Mouse (Mus musculus) frontal cortex, adult (tissue): ENCODE data around the gene Mroh8.
"Not testable (repeated sequence)": the region's sequence is repeated elsewhere in the genome, so short reads cannot be mapped to it uniquely, and the experiment has no call there.

Experiments used
- ATAC-seq: cut with Nextera tagmentation; 2 replicates; pipeline ENCODE4 v1.9.2; 2017; ENCODE audit warnings: mild to moderate bottlenecking, moderate library complexity, mixed read lengths; ENCODE audit not compliant: low TSS enrichment

Gene Mroh8

DNA sequence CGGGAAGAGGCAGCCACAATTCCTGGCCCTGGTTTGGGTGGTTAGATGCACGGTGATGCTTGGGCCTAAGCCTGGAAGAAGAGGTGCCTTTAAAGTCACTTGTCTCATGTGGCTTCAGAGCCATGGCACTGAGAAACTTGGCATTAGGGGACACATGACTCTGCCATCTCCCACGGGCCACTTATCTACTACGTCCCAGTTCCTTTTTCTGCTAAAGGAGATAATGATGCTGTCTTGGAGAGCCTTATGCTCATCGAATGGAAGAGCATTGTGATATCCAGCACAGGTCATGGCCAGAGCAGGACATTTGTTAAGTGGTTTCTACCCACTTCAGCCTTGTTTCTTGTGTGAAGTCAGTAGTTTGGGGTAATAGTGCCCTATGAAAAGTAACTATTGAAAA, 9.6 kb upstream of the Mroh8 start:
- no peak for ATAC-seq

DNA sequence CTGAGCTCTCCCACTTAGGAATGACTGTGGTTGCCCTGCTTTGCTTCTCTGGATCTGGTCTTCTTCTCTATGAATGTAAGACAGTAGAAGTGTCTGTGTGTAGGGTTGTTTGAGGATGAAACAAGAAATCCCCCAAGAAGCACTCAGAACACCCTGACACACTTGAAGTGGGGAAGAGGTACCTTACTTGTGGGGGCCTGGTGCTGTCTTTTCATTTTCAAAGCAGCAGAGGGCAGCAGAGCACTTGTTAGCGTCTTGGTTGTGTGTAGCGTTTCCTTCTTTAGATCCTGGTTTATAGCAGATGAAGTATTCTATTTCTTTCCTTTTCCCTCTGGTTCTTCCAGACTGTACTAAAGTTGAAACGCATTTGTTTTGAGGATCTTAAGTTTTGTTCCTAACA, 8.2 kb upstream of the Mroh8 start:
- peak; percentile 92 for ATAC-seq

DNA sequence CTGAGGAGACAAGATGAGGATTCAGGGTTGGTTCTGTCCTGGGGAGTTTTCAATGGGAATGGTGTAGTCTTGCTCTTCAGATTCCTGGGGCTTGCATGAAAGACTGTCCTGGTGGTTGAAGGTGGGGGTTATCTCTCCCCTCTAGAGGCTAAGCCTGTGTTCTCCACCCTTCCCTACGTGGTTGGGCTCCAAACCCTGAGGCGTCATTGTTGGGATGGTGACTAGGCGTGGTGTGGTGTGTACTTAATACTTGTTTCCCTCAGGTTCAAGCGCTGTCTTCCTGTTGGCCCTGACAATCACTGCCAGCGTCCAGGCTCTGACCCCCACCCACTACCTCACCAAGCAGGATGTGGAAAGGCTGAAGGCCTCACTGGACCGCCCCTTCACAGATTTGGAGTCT, 4.0 kb upstream of the Mroh8 start:
- ATAC-seq, result no peak

DNA sequence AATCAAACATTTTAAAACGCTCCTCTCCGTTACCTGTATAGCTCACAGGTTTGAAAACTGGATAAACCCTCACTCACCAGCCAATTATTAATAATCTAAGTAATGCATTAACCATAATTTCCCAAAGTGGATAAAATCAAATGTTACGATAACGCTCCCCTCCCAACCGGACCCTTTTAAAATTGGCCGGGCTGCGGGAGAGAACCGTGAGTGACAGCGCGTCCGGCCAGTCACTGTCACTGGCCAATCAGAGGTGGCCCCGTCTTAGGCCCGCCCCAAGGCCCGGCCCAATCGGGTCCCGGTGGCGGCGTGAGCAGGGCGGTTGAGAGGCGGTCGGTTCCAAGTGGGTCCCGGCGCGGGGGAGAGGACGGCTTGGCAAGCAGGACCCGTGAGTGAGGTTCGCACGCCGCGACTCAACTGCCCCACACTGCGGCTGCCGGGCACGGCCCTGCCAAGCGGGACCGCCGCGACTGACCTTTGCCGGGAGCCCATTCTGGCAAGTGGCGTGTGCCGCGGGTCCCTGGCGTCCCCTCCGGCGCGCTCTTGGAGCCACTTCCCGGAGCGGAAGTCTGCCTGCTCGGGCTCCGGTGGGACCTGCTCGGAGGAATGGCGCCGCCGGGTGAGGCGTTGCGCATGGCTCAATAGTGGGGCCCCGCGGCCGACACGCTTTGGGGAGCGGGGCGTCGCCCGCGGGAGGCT, 483 bp downstream of the Mroh8 start, which contains the start of gene Rpn2:
Rpn2 (plus strand) TSS at position 301 of the 699 bp plus-strand sequence.
- ATAC-seq, result peak; percentile 98

DNA sequence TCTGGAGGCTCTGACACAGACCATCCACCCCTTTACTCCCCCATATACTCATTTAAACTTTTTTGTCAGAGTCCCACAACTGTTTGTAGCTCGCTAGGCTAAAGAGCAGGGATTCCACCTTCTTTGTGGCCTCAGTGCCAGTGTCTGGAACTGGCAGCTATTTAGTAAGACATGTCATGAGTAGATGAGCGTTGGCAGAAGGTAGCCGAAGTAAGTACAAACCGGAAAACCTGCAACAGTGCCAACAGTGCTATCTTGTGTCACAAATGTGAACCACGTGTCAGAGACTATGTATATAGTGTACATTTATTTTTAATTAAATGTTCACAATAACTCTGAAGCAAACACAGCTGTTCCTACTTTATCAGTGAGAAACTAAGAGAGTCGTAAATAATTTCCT, 15.5 kb downstream of the Mroh8 start:
- ATAC-seq, result no peak

DNA sequence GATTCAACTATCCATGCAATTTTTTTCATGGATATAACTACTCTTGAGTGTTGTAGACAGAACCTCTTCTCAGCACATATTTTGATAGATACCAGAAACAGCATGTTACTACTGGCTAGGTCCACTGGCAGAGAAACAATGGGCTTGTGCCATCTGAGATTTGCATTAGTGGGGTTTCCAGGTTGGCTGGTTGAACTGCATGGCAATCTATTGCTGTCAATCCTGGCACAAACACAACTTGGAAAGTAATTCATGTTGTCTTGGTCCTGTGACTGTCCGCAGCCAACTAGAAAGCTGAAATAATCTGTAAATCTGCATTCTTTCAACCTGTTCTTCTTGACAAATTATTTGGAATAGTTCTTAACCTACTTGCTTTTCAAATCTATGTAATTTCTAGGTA, 16.2 kb downstream of the Mroh8 start:
- no peak for ATAC-seq

DNA sequence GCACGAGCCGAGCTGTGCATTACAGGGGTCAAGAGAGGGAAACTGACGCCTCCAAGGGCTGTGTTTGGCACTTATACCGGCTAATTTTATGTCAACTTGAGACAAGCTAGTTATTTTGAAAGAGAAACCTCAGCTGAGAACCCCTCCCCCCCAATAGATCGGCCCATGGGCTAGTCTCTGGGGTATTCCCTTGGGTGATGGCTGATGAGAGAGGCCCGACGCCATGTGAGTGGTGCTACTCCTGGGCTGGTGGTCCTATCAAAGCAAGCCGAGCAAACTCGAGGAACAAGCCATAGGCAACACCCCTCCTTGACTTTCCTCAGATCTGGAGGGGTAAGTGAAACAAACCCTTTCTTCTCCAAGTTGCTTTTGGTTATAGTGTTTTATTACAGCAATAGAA, 16.8 kb downstream of the Mroh8 start:
- no peak for ATAC-seq

DNA sequence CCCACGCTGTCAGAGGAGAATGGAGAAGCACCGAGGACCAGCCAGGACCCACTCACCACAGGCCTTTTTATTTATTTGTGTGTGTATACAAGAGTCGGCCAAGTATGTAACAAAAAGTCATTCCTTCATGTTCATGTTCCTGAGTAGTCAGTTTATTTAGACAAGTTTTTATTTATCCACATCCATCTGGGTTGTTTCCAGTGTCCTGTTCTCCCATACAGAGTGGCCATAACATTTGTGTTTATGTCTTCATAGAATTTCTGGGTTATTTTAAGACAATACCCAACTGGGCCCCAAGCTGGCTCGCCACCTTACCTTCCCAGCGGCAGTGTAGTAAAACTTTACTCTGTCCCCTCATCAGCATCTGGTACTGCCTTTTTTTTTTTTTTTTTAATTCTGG, 17.4 kb downstream of the Mroh8 start:
- ATAC-seq, result no peak

DNA sequence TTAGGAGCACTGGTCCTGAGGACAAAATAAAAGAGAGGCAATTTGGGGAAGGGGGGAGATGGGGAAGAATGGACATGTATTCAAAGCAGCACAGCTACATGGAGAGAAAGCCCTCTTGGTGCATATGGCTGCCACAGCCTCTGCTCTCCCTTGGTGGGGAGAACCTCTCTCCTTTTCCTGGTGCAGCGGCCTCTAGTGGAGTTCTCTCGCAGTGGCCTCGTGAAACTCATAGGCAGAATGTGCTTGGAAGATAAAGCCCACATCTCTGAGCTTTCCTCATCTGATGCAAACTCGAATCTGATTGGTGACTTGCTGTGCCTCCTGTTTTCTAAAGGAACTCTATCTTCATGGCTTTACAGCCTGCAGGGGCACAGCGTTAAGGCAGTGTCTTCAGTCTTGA, 19.6 kb downstream of the Mroh8 start:
- peak; percentile 95 for ATAC-seq

DNA sequence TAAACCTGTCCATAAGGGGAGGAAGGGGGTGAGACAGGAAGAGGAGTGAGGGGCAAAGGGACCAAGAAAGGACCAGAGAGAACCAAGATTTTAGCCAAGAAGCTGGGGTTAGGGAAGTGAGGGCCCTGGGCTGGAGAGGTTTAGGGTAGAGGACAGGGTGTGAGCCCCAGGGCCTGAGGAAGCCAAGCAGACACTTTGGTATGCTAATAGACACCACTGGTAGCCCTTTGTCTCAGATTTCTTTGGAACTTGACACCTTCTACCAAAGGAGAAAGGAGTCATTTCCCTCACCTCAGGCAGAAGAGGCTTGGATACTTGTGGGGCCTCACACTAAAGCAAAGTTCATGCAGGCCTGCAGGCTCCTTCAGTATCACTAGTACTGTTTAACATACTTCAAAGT, 31.2 kb downstream of the Mroh8 start:
- ATAC-seq, result no peak

DNA sequence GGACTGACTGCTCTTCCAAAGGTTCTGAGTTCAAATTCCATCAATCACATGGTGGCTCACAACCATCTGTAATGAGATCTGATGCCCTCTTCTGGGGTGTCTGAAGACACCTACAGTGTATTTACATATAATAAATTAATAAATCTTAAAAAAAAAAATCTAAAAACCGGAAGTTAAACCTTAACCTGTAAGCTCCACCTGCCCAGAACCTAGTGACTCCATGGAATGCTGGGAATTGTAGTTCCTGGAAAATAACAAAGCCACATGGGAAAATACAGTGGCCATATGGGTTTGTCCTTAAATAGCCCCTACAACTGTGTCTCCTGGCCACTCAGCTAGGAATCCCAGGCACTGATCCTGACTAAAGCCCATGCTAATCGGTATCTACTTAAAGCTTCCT, 33.7 kb downstream of the Mroh8 start:
- ATAC-seq, result no peak

DNA sequence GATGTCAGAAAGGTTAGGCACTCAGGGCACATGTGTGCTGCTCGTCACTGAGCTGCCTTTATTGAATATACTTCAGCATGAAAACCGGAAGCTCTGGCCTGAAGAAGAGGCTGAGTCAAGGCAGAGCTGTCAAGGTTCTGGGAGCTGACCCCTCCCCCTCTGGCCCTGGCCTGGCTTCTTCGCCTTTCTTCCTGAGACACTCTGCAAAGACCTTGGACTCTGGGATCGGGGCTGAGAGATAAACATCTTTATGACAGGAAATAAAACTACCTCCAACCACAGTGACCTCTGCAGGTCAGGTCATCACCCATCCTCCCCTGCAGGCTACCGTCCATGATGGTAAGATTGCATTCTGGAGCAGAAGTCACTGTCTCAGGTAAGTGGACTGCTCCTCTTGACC, 34.3 kb downstream of the Mroh8 start:
- no peak for ATAC-seq

DNA sequence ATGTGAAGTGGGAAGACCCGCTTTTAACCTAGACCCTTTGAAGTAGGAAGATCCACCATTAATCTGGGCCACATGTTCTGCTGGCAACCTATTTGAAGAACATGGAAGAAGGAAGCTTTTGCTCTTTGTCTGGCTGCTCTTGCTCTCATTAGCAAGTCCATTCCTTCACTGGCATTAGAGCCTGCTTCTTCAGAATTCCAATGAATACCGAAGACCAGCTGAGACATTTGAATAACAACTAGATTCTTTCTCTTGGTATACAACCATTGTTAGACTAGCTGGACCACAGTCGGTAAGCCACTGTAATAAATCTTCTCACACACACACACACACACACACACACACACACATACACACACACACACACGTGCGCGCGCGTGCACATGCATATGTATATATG, 43.4 kb downstream of the Mroh8 start:
- ATAC-seq, result no peak

DNA sequence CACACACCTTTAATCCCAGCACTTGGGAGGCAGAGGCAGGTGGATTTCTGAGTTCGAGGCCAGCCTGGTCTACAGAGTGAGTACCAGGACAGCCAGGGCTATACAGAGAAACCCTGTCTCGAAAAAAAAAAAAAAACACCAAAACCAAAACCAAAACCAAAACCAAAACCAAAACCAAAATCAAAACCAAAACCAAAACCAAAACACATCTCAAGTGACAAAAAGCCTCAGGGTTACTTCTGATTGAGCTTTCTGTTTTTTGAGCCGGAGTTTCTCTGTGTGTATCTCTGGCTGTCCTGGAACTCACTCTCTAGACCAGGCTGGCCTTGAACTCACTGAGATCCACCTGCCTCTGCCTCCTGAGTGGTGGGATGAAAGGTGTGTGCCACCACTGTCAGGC, 57.4 kb downstream of the Mroh8 start:
- ATAC-seq, result not testable (repeated sequence)

DNA sequence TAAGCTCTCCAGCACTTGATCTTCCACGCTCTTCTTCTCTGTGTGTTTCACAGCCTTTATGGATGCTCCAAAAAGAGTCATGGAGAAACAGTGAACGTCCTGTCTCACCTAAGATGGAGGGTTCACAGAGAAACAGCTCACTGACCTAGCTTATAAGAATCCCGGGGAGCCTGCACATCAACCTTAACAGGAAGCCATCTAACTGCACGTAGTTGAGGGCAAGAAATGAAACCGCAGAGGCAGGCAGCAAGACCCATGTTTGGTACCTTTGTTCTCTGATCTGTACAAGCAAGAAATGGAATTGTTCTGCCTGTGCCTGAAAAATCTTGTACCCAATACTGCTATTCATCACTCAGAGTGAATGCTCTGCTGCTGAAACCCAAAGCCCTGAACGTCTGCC, 59.2 kb downstream of the Mroh8 start:
- ATAC-seq, result no peak

DNA sequence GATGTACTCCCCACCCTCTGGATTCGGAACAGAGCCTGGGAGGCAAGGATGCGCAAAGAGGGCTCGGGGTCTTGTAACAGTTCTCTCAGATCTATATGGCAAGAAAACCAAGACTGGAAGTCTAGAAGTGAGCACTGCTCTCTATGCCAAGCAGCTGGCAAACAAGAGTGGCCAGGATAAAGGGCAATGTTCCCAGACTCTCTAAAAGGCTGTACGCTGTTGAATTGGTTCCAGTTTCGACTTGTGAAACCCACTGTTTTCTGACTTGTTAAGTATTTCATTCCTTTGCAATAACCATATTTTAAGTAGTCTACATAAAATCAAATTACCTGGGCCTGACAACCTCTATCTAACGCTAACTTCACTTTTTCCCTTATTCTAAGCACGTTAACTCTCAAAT, 67.6 kb downstream of the Mroh8 start:
- no peak for ATAC-seq

DNA sequence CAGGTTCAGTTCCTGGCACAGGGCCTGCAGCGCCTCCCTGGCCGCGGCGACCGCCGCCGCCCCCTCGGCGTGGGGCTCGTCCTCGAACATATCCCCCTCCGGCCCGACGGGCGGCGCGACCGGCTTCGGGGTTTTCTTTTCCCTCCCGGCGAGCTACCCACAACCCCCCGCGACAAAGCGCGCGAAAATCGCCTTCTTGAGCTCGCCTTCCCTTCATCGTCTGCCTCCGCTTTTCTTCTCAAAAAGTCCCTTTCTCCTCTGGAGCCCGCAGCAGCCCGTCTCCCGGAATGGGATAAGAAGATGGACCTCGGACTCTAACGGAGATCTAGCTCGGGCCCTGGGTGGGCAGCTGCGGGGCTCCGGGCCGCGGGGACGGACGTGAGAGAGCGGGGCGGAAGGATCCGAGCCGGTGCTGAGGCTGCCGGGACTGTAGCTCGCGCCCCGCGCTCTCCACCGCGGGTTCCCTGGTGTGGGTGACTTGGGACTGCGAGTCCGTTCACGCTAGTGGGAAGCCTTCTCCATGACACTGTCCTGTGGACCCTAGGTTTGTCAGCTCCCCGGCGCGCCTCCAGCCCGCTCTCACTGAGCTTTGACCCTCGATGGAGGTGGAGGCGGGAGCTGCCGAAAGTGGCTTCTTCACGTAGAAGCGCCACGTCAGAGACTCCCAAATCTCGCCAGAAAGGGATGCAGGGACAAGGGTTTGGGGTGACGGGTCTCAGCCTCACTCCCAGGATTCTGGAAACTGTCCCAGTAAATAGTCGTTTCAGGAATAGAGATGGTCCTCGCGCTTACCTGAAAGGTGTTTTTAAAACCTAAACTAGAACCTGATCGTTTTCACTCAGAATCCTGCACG, 74.8 kb downstream of the Mroh8 start, which contains the start of gene Rbl1:
Rbl1 (minus strand) TSS at position 169 of the 853 bp plus-strand sequence.
- ATAC-seq, result peak; percentile 93

DNA sequence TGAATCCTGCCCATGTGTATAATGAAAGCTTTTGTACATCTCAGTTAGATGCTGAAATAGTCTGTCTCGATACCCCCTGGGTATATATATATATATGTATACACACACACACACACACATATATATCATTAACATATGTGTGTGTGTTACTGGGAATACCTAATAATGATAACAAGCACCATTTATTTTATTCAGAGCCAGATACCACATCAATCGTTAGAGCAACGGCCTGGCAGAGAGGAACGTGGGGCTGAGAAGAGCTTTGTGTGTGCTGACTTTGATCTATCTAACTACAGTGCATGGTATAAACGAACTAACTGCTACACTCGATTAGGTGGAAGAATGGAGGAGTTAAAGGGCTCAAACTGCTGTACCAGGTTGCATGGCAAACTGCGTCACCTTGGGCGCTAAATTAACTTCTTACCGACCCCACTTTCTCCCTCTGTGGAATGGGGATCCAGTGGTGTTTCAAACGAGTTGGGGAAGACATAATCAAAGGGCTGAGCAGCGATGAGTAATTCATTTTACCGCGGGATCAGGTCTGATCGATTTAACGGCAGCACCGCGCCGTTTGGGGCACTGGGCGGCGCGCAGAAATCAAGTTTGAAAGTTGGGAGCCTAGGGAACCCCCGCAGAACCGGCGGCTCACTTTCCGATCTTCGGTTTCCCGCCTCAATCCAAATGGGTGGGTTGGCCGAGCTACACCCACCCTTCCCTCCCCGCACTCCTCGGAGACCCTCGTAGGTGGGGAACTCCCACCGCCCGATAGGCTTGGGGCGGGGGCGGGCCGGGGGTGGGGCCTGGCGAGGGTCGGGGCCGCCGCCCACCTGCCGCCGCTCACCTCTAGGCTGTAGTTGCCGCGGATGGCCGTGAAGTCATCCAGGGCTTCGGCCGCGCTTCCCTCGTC, 75.6 kb downstream of the Mroh8 start:
- no peak for ATAC-seq

DNA sequence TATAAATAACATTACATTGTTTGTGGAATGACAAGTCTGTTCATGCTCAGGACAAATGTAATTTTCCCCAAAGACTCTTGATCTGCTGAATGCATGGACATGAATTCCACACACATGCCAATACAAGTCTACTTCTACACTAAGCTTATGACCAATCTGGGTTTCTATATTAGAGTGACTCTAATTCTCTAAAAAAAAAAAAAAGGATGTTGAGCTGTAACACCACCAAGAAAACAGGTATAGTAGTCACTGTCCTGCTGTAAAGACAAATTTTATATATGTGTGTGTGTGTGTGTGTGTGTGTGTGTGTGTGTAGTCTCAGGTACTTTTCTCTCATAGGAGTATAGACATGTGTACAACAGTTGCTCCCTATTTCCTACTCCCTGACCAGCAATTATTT, 76.3 kb downstream of the Mroh8 start:
- no peak for ATAC-seq

DNA sequence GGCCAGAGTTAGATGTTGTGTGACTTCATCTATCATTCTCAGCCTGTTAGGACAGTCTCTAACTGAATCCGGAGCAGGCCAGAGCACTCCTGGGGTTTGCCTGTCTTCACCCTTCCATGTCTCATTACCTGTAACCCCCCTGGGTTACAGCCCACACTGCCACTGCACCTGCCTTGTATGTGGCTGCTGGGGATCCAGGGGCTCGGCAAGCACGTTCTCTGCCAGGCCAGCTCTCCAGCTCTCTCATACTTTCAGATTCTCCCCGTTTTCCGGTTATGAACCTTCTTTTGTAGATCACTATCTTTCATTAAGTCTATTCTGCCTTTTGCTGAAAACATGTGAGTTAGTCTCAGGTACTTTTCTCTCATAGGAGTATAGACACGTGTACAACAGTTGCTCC, 77.0 kb downstream of the Mroh8 start:
- no peak for ATAC-seq

DNA sequence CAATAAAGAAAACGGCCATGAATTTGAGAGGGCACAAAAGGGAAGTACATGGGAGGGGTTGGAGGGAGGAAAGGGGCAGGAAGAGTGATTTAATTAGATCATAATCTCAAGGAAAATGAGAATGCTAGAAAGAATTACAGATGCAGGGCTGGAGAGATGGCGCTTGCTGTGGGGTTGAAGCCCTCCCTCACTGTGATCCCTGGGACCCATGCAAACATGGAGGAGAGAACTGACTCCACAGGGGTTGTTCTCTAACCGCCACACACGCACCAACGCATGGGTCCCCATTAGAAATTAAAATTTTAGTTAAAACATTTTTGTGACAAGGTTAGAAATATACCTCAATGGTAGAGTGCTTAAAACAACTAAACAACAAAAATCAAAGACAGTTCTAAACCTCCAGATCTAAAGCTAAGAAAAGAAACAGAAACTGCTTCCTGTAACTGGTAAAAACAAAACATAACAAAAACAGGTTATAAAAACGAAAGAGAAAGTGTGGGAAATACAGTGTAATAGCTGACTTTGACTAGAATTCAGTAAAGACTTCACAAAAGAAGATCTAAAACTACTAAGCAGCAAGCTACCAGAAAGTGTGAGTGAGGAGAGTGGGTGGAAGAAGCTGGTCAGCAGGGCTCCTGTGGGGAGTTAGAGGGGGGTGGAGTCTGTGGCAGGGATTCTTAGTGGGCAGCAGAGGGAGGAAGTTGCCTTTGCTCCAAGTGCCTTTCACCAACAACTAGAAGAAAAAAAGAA, 78.1 kb downstream of the Mroh8 start:
- no peak for ATAC-seq
